Mouse (Mus musculus) CH12.LX (cell line): ENCODE data around the gene Slc25a23. TPM values are rescaled to one million over a fixed set of nuclear protein-coding genes. Genes with fewer than 3 reads are reported as not detected.
A peak's percentile ranks its signal among the peaks of the same experiment; 100 is the strongest.

Experiments
- DNase-seq: peaks from one replicate; pipeline ENCODE4 v3.0.0-alpha.2; 2013; ENCODE audit errors: extremely low read depth
- H3K27ac ChIP-seq: 2 replicates; pipeline ENCODE4 v1.5.1; 2012; ENCODE audit warnings: low read depth, mild to moderate bottlenecking, control low read depth, moderate library complexity; ENCODE audit not compliant: insufficient read depth
- H3K27me3 ChIP-seq: replicated peaks from 2 replicates; pipeline ENCODE3; 2012; ENCODE audit warnings: inconsistent platforms
- H3K36me3 ChIP-seq, 2 experiments: replicated peaks in 1 of 2; 2 replicates each; pipeline versions ENCODE3 to v1.6.1; 2012; ENCODE audit warnings: inconsistent platforms in 1 of 2, low read length in 1 of 2, mild to moderate bottlenecking in 1 of 2, mixed read lengths in 1 of 2, moderate library complexity in 1 of 2; ENCODE audit not compliant: control insufficient read depth in 1 of 2, insufficient read depth in 1 of 2
- H3K4me1 ChIP-seq, 2 experiments: 2 replicates each; pipeline ENCODE4 v1.6.1; 2012; ENCODE audit warnings: inconsistent platforms in 1 of 2, moderate library complexity in 1 of 2; ENCODE audit not compliant: insufficient read depth in 2 of 2, control insufficient read depth in 1 of 2
- H3K4me2 ChIP-seq: 2 replicates; pipeline ENCODE4 v1.6.1; 2012; ENCODE audit warnings: low read depth, mild to moderate bottlenecking, control low read depth; ENCODE audit not compliant: poor library complexity, insufficient read depth, severe bottlenecking
- H3K4me3 ChIP-seq, 3 experiments: fragments of 150-350 bp in 1 of 3; sonication (generic) in 1 of 3; replicated peaks in 1 of 3; 2 replicates each; pipeline versions ENCODE3 to v1.5.1; 2011 to 2012; ENCODE audit warnings: low read depth in 2 of 3, low read length in 2 of 3, mild to moderate bottlenecking in 2 of 3, moderate library complexity in 2 of 3, control low read depth in 1 of 3, improper control_type of control experiment in 1 of 3, inconsistent platforms in 1 of 3, mixed read lengths in 1 of 3; ENCODE audit not compliant: poor library complexity in 1 of 3
- H3K79me2 ChIP-seq: replicated peaks from 2 replicates; pipeline ENCODE4 v1.6.1; 2012; ENCODE audit warnings: mild to moderate bottlenecking, moderate library complexity; ENCODE audit not compliant: control insufficient read depth, poor library complexity, insufficient read depth, severe bottlenecking; ENCODE audit errors: extremely low read depth
- H3K9ac ChIP-seq: 2 replicates; pipeline ENCODE4 v1.6.1; 2012; ENCODE audit warnings: low read depth, mild to moderate bottlenecking, control low read depth, moderate library complexity; ENCODE audit not compliant: insufficient read depth
- H3K9me3 ChIP-seq: replicated peaks from 2 replicates; pipeline ENCODE3; 2012; ENCODE audit warnings: low read length, inconsistent platforms, mixed read lengths
- CHD2 ChIP-seq: IDR thresholded peaks from 2 replicates; pipeline ENCODE4 v1.6.1; 2011; ENCODE audit warnings: low read length, improper control_type of control experiment
- E2F4 ChIP-seq: IDR thresholded peaks from 2 replicates; pipeline ENCODE4 v1.6.1; 2011; ENCODE audit warnings: low read depth, low read length, improper control_type of control experiment; ENCODE audit not compliant: insufficient replicate concordance
- ELF1 ChIP-seq: IDR thresholded peaks from 2 replicates; pipeline ENCODE4 v1.6.1; 2014; ENCODE audit warnings: low read depth, mild to moderate bottlenecking, inconsistent platforms, low read length, improper control_type of control experiment
- EP300 ChIP-seq: IDR thresholded peaks from 2 replicates; pipeline ENCODE4 v1.6.1; 2011; ENCODE audit warnings: low read length, improper control_type of control experiment
- HCFC1 ChIP-seq: IDR thresholded peaks from 2 replicates; pipeline ENCODE4 v1.6.1; 2012; ENCODE audit warnings: low read depth, mild to moderate bottlenecking, inconsistent platforms, low read length, improper control_type of control experiment
- IRF4 ChIP-seq: IDR thresholded peaks from 2 replicates; pipeline ENCODE4 v1.6.1; 2014; ENCODE audit warnings: low read depth, mild to moderate bottlenecking, inconsistent platforms, low read length, improper control_type of control experiment
- JUND ChIP-seq: conservative IDR thresholded peaks from 2 replicates; pipeline ENCODE4 v1.6.1; 2011; ENCODE audit warnings: low read depth, low read length, improper control_type of control experiment
- MAFK ChIP-seq: IDR thresholded peaks from 2 replicates; pipeline ENCODE4 v1.6.1; 2011; ENCODE audit warnings: low read length, improper control_type of control experiment; ENCODE audit not compliant: insufficient replicate concordance
- MAX ChIP-seq: IDR thresholded peaks from 2 replicates; pipeline ENCODE4 v1.6.1; 2011; ENCODE audit warnings: low read length, improper control_type of control experiment
- MAZ ChIP-seq: IDR thresholded peaks from 2 replicates; pipeline ENCODE4 v1.6.1; 2012; ENCODE audit warnings: low read depth, mild to moderate bottlenecking, inconsistent platforms, low read length, improper control_type of control experiment, moderate library complexity
- MEF2A ChIP-seq: IDR thresholded peaks from 2 replicates; pipeline ENCODE4 v1.6.1; 2014; ENCODE audit warnings: low read depth, mild to moderate bottlenecking, inconsistent platforms, low read length, improper control_type of control experiment, borderline replicate concordance
- MYC ChIP-seq: IDR thresholded peaks from 2 replicates; pipeline ENCODE4 v1.6.1; 2011; ENCODE audit warnings: low read depth, mild to moderate bottlenecking, improper control_type of control experiment, low read length
- NELFE ChIP-seq: IDR thresholded peaks from 2 replicates; pipeline ENCODE4 v1.6.1; 2011; ENCODE audit warnings: low read depth, low read length, improper control_type of control experiment
- PAX5 ChIP-seq: IDR thresholded peaks from 2 replicates; pipeline ENCODE4 v1.6.1; 2012; ENCODE audit warnings: low read length, inconsistent platforms, mixed read lengths
- POLR2A ChIP-seq: IDR thresholded peaks from 2 replicates; pipeline ENCODE4 v1.6.1; 2011; ENCODE audit warnings: low read depth, mild to moderate bottlenecking, improper control_type of control experiment, low read length
- RCOR1 ChIP-seq: conservative IDR thresholded peaks from 2 replicates; pipeline ENCODE4 v1.6.1; 2012; ENCODE audit warnings: low read depth, mild to moderate bottlenecking, inconsistent platforms, low read length, improper control_type of control experiment
- SIN3A ChIP-seq: IDR thresholded peaks from 2 replicates; pipeline ENCODE4 v1.6.1; 2012; ENCODE audit warnings: low read length, improper control_type of control experiment, inconsistent platforms
- TBP ChIP-seq: conservative IDR thresholded peaks from 2 replicates; pipeline ENCODE4 v1.6.1; 2011; ENCODE audit warnings: low read depth, low read length, improper control_type of control experiment
- TCF12 ChIP-seq: IDR thresholded peaks from 2 replicates; pipeline ENCODE4 v1.6.1; 2014; ENCODE audit warnings: low read depth, mild to moderate bottlenecking, inconsistent platforms, low read length, improper control_type of control experiment
- USF1 ChIP-seq: IDR thresholded peaks from 2 replicates; pipeline ENCODE4 v1.6.1; 2014; ENCODE audit warnings: low read depth, mild to moderate bottlenecking, inconsistent platforms, low read length, improper control_type of control experiment
- USF2 ChIP-seq: conservative IDR thresholded peaks from 2 replicates; pipeline ENCODE4 v1.6.1; 2011; ENCODE audit warnings: low read depth, low read length, improper control_type of control experiment
- ZC3H11A ChIP-seq: IDR thresholded peaks from 2 replicates; pipeline ENCODE4 v1.6.1; 2012; ENCODE audit warnings: low read depth, mild to moderate bottlenecking, inconsistent platforms, low read length, improper control_type of control experiment
- ZNF384 ChIP-seq: IDR thresholded peaks from 2 replicates; pipeline ENCODE4 v1.6.1; 2012; ENCODE audit warnings: low read depth, low read length, improper control_type of control experiment, inconsistent platforms
- dilution Hi-C: fragments of 300-500 bp; cut with MboI; formaldehyde crosslinking; loops from 2 replicates; pipeline ENCODE4 v1.14.3; 2020; ENCODE audit warnings: low sequenced_read_pairs; ENCODE audit not compliant: extremely low pct_unique_long_range_greater_than_20kb, extremely low pct_ligation_motif_present
- in situ Hi-C: fragments of 300-500 bp; cut with MboI; formaldehyde crosslinking; loops from 3 replicates; pipeline ENCODE4 v1.14.3; 2019; ENCODE audit warnings: low sequenced_read_pairs, low pct_ligation_motif_present, low pct_unique_long_range_greater_than_20kb, mixed read lengths
- polyA plus RNA-seq: library from polyadenylated mRNA; unstranded; fragments of >175 nt; gene quantifications from 2 replicates; pipeline ENCODE4 v1.2.1, GENCODE M21; 2012; ENCODE audit warnings: low read depth; ENCODE audit not compliant: insufficient read length
- total RNA-seq, 2 experiments: library from RNA; depleted of rRNA; stranded (reverse); fragments of 300-350 nt in 1 of 2; fragments of >200 nt in 1 of 2; gene quantifications; 2 replicates each; pipeline ENCODE4 v1.2.3; 2012 to 2014

The Slc25a23 gene
- total and polyA plus RNA-seq, 3 experiments = 2.2 to 13.8 (median 6.9) TPM

DNA sequence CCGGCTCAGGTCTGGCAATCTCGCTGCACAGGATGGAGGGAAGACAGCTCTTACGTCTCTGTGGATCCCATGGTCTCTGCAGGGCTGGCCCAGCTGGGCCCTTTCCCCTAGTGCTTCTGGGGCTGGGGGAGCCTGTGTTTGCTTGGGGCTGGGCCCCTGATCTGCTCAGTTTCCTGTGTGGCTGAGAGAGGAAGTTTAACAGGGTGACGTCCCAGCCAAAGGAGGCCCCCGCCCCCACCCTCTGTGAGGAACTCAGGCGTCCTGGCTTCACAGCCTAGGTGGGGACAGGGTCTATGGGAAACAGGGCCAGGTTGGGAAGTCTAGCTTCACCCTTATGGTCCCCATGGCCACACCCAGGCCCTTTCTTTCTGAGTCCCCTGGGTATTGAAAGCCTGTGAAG is 18.7 kb upstream of the Slc25a23 start, which contains the start of gene Dennd1c:
Dennd1c (minus strand) TSS at position 179 of the 400 bp plus-strand sequence.
- Histone ChIP-seq H3K4me3 (peak within 1 kb of the TSS; percentile 49 to 60 (median 59)), H3K9me3 (no peaks in the 10 kb centered on the region), H3K9ac (peak within 1 kb of the TSS; percentile 78), H3K79me2 (peaks cover 9% of the 10 kb centered on the region; the same call in 1 of the 2 replicates), H3K27ac (peak within 1 kb of the TSS; percentile 80), H3K4me2 (peak within 1 kb of the TSS; percentile 62), H3K27me3 (no peaks in the 10 kb centered on the region), H3K4me1 (peaks cover 26 to 54% of the 10 kb centered on the region in 2 experiments), H3K36me3 (peaks cover 21 to 60% of the 10 kb centered on the region in 2 experiments)
- in situ Hi-C loops = loop anchor here (25.0 kb wide), 1 partner anchor 259 kb away; no protein-coding TSS in a partner anchor
- dilution Hi-C loops = no loop called here
- TF ChIP-seq CHD2 (peak; percentile 76), USF1 (no peak), E2F4 (no peak), ELF1 (peak; percentile 64), IRF4 (peak; percentile 25; the same call in 1 of the 2 replicates), TCF12 (peak; percentile 62), RCOR1 (no peak), MAX (no peak), ZC3H11A (no peak), SIN3A (0 out of 2 replicates have a peak, but pooled peaks have one; percentile 55), HCFC1 (no peak), MAZ (0 out of 2 replicates have a peak, but pooled peaks have one; percentile 30), POLR2A (peak; percentile 68), USF2 (no peak), JUND (no peak), NELFE (peak; percentile 47; the same call in 1 of the 2 replicates), MYC (no peak), ZNF384 (no peak)
- peak; percentile 80 for DNase-seq

DNA sequence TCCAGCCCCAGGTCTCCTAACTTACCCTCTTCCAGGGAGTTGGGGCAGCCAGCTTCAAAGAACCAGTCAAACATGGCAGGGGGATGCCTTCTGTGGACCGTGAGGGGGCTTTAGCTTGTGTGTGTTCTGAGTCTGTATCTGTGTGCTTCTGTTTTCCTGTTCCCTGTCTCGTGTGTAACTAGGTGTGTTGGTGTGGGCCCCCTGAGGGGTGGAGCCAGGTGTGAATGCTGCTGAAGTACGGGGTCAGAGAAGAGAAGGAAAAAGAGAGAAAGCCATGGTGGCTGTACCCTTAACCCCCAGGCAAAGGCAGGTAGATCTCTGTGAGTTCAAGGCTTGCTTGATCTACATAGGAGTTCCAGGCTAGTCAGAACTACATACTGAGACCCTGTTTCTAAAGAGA is 17.3 kb upstream of the Slc25a23 start:
- Histone ChIP-seq H3K4me1 (peaks cover 26 to 54% of the 10 kb centered on the region in 2 experiments), H3K9ac (peak overlapping the region; percentile 34; the same call in 1 of the 2 replicates), H3K36me3 (peaks cover 21 to 65% of the 10 kb centered on the region in 2 experiments), H3K79me2 (peaks cover 9% of the 10 kb centered on the region; the same call in 1 of the 2 replicates), H3K4me3 (peak overlapping the region in 1 of 3 experiments; percentile 12), H3K4me2 (peak overlapping the region; percentile 62; the same call in 1 of the 2 replicates), H3K27ac (no peak overlapping the region), H3K9me3 (no peaks in the 10 kb centered on the region), H3K27me3 (no peaks in the 10 kb centered on the region)
- in situ Hi-C loops (loop anchor here (25.0 kb wide), 1 partner anchor 260 kb away; no protein-coding TSS in a partner anchor), dilution Hi-C loops (no loop called here)
- DNase-seq = no peak
- TF ChIP-seq MEF2A = no peak
- no peak for TF ChIP-seq ZNF384
- no peak for TF ChIP-seq TCF12
- no peak for TF ChIP-seq NELFE
- TF ChIP-seq TBP = no peak
- no peak for TF ChIP-seq EP300
- no peak for TF ChIP-seq MAFK
- no peak for TF ChIP-seq PAX5
